Mouse (Mus musculus) frontal cortex, adult 2 months (tissue): ENCODE measurements around the gene Ppa2. TPM values are rescaled to one million over a fixed set of nuclear protein-coding genes. Genes with fewer than 3 reads are reported as not detected.
A peak's percentile ranks its signal among the peaks of the same experiment; 100 is the strongest.

Experiments used
- DNase-seq, 2 experiments: peaks; one replicate each; pipeline ENCODE4 v3.0.0; 2022; ENCODE audit warnings: low spot score in 1 of 2; ENCODE audit errors: extremely low spot score in 1 of 2
- polyA plus RNA-seq: library from polyadenylated mRNA; depleted of rRNA; stranded (reverse); fragments of >200 nt; gene quantifications from 2 replicates; pipeline ENCODE4 v1.2.3, GENCODE M21; 2012; rRNA removed

Gene Ppa2
- polyA plus RNA-seq = 63.3 and 65.8 TPM in 2 replicates

DNA sequence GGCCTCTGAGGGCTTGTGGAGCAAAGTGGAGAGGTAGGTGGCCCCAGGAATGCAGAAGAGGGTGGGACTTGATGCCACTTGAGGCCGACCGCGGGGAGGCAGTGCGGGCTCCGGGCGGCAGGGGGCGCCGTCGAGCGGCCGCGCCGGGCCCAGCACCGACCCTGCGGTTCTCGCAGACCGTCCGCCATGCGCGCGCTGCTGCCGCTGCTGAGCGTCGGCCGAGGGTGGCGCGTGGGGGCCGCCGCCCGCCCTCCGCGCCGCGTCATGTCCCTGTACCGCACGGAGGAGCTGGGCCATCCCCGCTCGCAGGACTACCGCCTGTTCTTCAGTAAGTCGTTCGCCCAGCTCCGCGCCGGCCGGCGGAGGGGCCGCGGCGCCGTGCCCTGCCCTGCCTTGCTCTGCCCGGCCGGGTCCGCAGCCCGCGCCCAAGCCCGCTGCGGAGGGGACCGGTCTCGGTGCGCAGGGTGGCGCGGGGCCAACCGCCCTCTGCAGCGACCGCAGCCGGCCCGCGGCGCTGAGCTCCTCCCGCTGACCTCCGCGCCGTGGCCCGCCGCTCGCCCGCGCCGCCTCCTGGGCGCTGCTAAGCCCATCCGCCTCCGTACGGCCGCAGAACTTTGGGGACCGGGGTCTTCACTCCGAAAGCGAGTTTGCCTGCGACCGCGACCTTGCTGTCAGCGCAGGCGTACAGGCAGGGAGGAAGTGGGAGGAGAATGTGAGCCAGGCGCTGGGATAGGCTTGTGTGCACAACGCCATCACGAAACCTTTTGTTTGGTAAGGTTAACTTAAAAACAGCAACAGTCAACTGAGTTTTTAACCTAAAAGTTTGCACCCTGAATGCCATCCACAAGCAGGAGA is at the start of gene Ppa2:
Gene Ppa2, plus strand, starts transcription at position 157 of the 855 bp plus-strand sequence.
- peak; percentile 44 to 79 for DNase-seq

GRCm38 (mm10) chr3:133271887-133272286 is 38.0 kb upstream of the Ppa2 start:
- peak; percentile 53 to 96 for DNase-seq

DNA sequence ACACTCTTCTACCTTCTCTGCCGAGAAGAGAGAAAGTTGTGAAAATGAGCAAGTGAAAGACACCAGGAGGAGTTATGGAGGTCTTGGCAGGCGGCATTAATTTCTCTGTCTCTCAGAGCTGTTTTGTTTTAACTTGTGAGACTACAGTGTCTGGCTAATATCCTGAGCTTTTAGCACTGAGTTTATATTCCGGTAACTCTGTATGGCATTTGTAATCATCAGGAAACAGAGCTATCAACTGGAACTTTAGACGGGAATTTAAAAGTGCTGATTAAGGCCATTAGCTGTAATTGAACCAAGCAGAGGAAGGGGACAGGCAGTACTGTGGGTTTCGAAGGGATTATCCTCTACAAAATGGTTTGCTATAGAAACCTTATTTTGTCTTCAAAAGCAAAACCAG is 25.3 kb upstream of the Ppa2 start:
- no peak for DNase-seq

GRCm38 (mm10) chr3:133288795-133289194 is 21.1 kb upstream of the Ppa2 start:
- DNase-seq = no peak

DNA sequence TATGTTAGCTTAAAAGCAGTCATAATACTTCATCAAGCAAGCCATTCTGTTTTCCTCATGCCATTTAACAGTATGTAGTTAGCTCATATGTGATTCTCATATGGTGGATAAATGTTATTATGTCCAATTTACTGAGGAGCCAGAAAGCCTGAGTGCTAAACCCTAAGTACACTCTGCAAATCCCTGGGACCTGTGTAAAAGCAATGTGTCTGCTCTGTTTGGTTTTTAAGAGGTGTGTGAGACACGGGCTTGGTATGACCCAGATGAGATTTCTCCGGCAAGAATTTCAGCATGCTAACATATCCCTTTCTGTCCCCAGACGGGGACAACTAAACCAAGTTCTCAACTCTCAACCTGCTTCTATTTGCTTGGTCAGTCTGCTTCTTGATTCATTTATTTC is 5.6 kb upstream of the Ppa2 start:
- DNase-seq = no peak

DNA sequence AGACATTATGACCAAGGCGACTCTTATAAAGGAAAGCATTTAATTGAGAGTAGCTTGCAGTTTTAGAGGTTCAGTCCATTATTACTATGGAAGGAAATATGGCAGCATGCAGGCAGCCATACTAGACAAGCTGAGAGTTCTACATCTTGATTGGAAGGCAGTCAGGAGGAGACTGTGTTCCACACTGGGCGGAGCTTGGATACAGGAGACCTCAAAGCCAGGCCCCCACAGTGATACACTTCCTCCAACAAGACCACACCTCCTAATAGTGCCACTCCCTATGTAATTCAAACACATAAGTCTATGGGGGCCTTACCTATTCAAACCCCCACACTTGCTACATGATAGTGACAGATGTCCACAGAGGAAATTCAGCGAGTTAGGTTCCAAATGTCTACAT is 1.5 kb upstream of the Ppa2 start:
- DNase-seq = no peak

DNA sequence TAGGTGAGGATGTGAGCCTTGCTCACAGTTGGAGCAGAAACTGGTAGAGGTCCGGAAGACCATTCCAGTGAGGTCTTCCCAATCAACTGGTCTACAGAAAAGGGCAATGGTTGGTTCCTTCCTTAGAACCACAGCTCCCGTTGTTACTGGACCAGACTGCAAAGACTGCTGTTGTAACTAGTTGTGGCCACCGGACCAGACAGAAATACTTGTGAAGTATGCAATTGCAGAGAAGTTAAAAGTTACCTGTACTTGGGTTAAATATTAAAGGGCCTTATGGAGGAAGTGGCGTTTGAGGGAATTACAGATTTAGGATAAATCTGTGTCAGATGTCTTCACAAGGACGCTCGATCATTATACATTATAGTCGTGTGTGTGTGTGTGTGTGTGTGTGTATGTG is 551 bp upstream of the Ppa2 start:
- DNase-seq = no peak

DNA sequence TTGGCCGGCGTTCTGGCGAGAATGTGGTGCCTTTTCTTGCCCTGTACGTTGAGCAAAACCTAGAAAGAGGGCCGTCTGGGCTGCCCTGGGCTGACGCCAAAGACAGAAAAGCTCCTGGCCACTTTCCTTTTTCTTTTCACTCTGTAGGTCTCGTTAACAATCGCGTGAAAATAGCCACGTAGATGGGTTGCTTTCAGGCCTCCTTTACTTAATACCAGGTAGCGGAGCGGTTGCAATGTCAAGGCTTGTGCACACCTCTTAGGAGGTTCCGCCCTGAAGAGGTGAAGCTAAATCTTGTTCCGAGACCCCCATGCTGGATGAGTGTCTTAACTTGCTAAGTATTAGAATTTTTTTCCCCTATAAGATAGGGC is 884 bp downstream of the Ppa2 start:
- DNase-seq = no peak

- no peak for DNase-seq
Measured at GRCm38 (mm10) chr3:133312331-133312730, 2.4 kb downstream of the Ppa2 start.

DNA sequence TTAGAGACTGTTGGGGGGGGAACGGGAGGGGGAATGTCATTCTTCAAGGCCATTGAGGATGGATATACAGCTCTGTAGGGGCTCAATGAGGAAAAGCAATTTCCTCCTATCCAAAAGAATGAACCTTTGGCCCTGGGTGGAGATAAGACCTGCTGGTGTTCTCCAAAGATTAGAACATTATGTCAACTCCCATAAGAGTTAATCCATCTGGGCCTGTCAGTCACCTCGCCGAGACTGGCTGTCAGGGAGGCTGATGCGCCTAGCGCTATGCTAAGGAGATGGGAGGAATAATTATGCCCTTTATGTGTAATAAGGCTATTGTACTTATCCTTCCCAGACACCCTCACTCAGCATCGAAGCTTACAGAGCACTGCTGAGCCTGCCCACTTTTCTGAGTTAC is 2.9 kb downstream of the Ppa2 start:
- no peak for DNase-seq

GRCm38 (mm10) chr3:133313491-133314199 is 3.7 kb downstream of the Ppa2 start:
- DNase-seq = no peak

DNA sequence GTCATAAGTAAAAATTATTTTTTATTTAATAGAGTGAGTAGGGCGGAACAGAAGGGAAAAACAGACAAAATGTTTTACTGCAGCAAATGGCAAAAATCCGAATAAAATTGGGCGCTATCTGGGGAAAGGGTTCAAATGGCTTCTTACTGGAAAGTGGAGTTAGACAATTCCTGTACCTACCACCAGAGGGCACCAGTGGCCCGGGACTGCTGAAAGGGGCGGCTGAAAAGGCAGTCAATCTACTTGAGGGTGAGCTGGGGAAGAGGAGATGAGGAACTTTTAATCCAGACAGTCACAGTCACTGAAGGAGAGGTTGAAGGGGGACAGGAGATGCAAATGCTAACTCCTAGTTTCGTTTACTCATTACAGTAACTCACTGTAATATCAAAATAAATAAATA is 4.6 kb downstream of the Ppa2 start:
- peak in 1 of 2 experiments; percentile 91 for DNase-seq

DNA sequence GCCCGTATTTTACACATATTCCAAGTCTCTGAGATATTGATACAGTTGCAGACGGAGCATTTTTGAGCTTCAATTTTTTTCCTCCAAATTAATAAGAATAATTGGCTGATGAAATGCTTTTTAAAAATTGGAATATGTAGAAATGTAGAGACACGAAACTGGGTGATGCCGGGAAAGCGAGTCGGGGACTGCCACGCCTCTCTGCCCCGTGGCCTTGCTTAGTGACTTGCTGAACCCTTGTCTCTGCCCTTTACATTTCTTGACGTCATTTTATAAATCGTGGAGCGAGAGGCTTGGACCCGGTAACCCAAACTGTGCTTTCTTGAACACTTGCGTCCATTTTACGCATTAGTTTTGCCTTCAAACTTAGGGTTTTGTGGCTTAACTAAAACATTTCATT is 5.1 kb downstream of the Ppa2 start:
- no peak for DNase-seq

- DNase-seq = no peak
Measured at GRCm38 (mm10) chr3:133315647-133316046, 5.7 kb downstream of the Ppa2 start.

GRCm38 (mm10) chr3:133317845-133318244 is 7.9 kb downstream of the Ppa2 start:
- DNase-seq = no peak

DNA sequence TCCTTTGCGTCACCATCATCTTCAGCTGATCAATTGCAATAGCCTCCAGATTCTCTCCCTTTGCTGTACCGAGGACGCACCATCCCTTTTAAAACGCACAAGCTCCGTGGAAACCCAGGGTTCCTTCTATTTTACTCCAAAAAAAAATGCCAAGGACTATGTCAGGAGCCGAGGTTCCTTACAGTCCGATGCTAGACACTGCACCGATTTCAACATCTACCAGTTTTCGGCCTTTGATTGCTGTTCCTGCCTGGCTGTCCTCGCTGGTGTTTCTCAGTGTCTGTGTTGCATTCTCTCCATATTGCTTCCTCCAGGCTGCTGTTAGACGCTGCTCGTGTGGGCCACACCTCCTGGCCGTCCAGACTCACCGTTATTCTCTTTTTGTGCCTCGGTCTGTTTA is 8.7 kb downstream of the Ppa2 start:
- DNase-seq = no peak

GRCm38 (mm10) chr3:133319795-133320194 is 9.9 kb downstream of the Ppa2 start:
- DNase-seq = no peak

- DNase-seq = no peak
Measured at GRCm38 (mm10) chr3:133320313-133320712, 10.4 kb downstream of the Ppa2 start.

DNA sequence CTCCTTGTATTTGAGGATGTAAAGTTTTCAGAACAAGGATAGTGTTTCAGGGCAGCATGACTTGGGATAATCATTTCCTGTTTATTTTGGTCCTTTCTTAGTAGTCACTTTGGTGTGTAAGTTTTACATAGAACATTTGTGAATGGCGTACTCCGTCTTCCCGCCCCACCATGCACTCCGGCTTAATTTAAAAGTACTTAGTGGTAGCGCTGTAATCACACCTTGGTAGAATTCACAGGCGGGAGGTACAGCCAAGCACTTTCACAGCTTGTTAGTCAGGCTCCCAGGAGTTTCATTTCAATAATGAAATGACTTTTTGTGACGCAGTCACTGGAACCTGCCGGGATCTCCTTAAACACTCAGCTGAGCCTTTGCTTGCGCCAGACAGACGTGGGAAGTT is 12.0 kb downstream of the Ppa2 start:
- DNase-seq = no peak

GRCm38 (mm10) chr3:133322552-133322951 is 12.6 kb downstream of the Ppa2 start:
- DNase-seq = no peak

GRCm38 (mm10) chr3:133325135-133325534 is 15.2 kb downstream of the Ppa2 start:
- no peak for DNase-seq

DNA sequence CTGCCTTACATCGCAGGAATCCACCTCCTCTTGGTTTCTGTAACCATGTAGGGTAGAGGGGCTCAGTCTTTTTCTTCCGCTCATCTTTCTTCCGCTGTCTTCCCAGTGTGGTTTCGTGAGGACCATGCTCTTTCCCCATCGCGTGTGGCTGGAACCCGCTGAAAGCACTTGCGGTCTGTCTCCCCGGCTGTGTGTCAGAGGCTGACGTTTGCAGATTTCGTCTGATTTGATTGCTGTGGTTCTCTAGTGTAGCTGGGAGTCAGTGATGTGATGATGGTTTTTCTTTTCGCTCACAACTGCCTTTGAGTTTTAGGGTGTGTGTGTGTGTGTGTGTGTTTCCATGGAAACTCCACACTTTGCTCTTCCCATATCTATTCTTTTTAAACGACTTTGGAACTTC is 18.6 kb downstream of the Ppa2 start:
- DNase-seq = no peak
